Mouse (Mus musculus): ENCODE results near the gene BC049352. TPM values are rescaled to one million over a fixed set of nuclear protein-coding genes. Genes with fewer than 3 reads are reported as not detected.

Gene BC049352
- polyA plus RNA-seq, 1 experiment from 2014 or later: 6.7 TPM

- Histone ChIP-seq H3K9ac (no peak overlapping the region), H3K4me3 (replicated peaks) (no peak overlapping the region), H3K27me3 (no peaks in the 10 kb centered on the region), H3K36me3 (no peaks in the 10 kb centered on the region), H3K4me2 (replicated peaks) (no peak overlapping the region), H3K9me3 (replicated peaks) (no peaks in the 10 kb centered on the region), H3K4me1 (no peaks in the 10 kb centered on the region), H3K27ac (replicated peaks) (no peak overlapping the region)
- no peak for ATAC-seq (ENCODE audit: insufficient number of reproducible peaks, low FRiP score, low TSS enrichment, low read depth)
- 56% methylated on average over 11 of the region's 11 CpGs for WGBS
These were observed 33.8 kb downstream of the BC049352 start for GRCm38 (mm10) chr9:45215526-45216179.

DNA sequence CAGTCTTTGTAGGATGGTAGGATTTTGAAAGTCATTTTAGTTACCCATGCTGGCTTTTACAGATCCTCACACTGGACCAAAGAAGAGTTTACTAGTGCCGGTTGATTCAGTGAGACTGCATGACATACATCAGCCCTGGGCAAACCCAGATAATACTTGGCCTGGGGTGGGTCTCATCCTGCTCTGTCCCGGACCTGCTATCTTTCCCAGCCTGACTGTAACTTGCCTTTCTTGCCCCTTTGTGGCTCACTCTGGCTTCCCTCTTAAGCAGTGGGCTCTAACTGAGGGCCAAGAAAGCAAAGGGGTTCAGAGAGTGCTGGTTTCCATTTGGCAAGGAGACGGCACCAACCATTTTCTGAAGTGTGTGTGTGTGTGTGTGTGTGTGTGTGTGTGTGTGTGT is 37.8 kb downstream of the BC049352 start:
- Histone ChIP-seq H3K4me2 (replicated peaks) (no peak overlapping the region), H3K27ac (replicated peaks) (no peak overlapping the region), H3K9me3 (replicated peaks) (no peaks in the 10 kb centered on the region), H3K36me3 (no peaks in the 10 kb centered on the region), H3K27me3 (no peaks in the 10 kb centered on the region), H3K4me3 (replicated peaks) (no peak overlapping the region), H3K9ac (no peak overlapping the region), H3K4me1 (no peaks in the 10 kb centered on the region)
- WGBS: 60% methylated on average over 3 of the region's 3 CpGs
- ATAC-seq (ENCODE audit: insufficient number of reproducible peaks, low FRiP score, low TSS enrichment, low read depth): no peak

DNA sequence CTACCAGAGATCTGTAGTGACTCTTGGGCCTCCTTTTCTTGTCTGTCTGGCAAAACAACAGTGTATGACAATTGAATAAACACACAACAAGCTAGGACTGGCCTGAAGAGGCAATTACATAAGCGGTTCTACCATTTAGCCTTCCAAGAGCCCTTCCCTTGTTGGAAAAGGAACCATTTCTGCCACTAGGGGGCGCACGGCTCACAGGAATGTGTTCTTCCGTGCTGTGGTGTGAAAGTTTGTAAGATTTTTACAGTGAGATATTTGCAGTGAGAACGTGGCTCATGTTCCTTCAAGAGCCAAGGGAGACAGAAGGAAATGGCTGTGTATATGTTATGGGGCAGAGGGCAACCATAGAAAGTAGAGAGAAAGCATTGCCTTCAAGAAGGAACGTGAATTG is 39.8 kb downstream of the BC049352 start:
- H3K36me3 ChIP-seq: no peaks in the 10 kb centered on the region
- ATAC-seq (ENCODE audit: insufficient number of reproducible peaks, low FRiP score, low TSS enrichment, low read depth): no peak
- WGBS: 11% methylated on average over 6 of the region's 6 CpGs
- no peak overlapping the region for H3K9ac ChIP-seq
- no peak overlapping the region for H3K27ac ChIP-seq (replicated peaks)
- H3K4me1 ChIP-seq: no peaks in the 10 kb centered on the region
- no peaks in the 10 kb centered on the region for H3K9me3 ChIP-seq (replicated peaks)
- H3K4me3 ChIP-seq (replicated peaks): no peak overlapping the region
- H3K27me3 ChIP-seq: no peaks in the 10 kb centered on the region
- no peak overlapping the region for H3K4me2 ChIP-seq (replicated peaks)

- no peak overlapping the region for H3K27ac ChIP-seq (replicated peaks)
- no peak overlapping the region for H3K4me2 ChIP-seq (replicated peaks)
- no peak for ATAC-seq (ENCODE audit: insufficient number of reproducible peaks, low FRiP score, low TSS enrichment, low read depth)
- H3K9me3 ChIP-seq (replicated peaks): no peaks in the 10 kb centered on the region
- no peaks in the 10 kb centered on the region for H3K27me3 ChIP-seq
- 55% methylated on average over 8 of the region's 8 CpGs for WGBS
- no peaks in the 10 kb centered on the region for H3K36me3 ChIP-seq
- no peaks in the 10 kb centered on the region for H3K4me1 ChIP-seq
- H3K9ac ChIP-seq: no peak overlapping the region
- no peak overlapping the region for H3K4me3 ChIP-seq (replicated peaks)
These were observed 47.6 kb downstream of the BC049352 start for GRCm38 (mm10) chr9:45229359-45229758.

DNA sequence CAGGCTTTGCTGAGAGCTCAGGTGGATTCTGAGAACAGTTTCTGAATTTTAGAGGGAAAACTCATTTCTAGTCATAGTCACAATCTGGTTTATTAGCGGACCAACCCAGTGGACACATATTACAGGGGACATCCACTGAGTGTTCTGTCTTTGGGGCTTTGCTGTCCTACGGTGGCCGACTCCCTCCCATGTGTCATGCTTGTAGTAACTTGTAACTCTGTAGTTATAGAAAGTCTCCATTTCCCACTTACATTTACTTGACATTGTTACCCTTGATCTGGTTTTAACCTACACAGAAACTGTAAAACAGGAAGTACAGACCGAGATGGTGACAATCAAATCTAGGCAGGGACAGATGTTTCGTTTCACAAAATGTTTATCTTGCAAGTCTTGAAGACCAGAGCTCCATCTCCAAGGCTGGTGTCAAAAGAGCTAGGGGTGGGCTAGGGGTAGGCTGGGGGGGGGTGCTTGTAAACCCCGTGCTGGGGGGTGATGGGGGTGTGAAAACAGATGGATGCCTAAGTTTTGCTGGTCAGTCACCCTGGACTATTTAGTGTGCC is 53.9 kb downstream of the BC049352 start:
- no peak overlapping the region for H3K4me3 ChIP-seq (replicated peaks)
- H3K36me3 ChIP-seq: no peaks in the 10 kb centered on the region
- H3K4me1 ChIP-seq: no peaks in the 10 kb centered on the region
- no peak for ATAC-seq (ENCODE audit: insufficient number of reproducible peaks, low FRiP score, low TSS enrichment, low read depth)
- H3K9me3 ChIP-seq (replicated peaks): no peaks in the 10 kb centered on the region
- WGBS: 64% methylated on average over 6 of the region's 6 CpGs
- H3K27ac ChIP-seq (replicated peaks): no peak overlapping the region
- H3K4me2 ChIP-seq (replicated peaks): no peak overlapping the region
- H3K27me3 ChIP-seq: no peaks in the 10 kb centered on the region
- no peak overlapping the region for H3K9ac ChIP-seq

DNA sequence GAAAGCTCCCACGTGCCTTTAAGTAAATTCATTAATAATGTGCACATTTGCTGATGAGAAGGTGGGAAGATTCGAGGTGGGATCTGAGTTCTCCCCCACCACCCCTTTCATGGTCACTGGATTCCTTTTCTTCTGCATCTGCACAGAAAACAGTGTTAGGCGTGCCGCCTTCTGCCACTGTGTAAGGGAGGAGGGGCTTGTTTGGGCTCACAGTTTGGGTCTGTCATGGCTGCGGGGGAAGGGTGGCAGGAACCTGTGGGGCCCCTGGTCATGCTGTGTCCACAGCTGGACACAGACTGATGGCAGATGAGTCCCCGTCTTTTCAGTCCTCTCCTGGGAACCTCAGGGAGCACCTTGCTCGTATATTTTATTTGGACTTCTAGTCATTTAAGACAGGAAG is 54.9 kb downstream of the BC049352 start:
- no peaks in the 10 kb centered on the region for H3K4me1 ChIP-seq
- H3K9ac ChIP-seq: no peak overlapping the region
- no peak overlapping the region for H3K4me3 ChIP-seq (replicated peaks)
- H3K36me3 ChIP-seq: no peaks in the 10 kb centered on the region
- no peak for ATAC-seq (ENCODE audit: insufficient number of reproducible peaks, low FRiP score, low TSS enrichment, low read depth)
- no peaks in the 10 kb centered on the region for H3K9me3 ChIP-seq (replicated peaks)
- no peak overlapping the region for H3K4me2 ChIP-seq (replicated peaks)
- H3K27ac ChIP-seq (replicated peaks): no peak overlapping the region
- 46% methylated on average over 7 of the region's 7 CpGs for WGBS
- H3K27me3 ChIP-seq: no peaks in the 10 kb centered on the region

GRCm38 (mm10) chr9:45241397-45241796 is 59.6 kb downstream of the BC049352 start:
- H3K27me3 ChIP-seq: no peaks in the 10 kb centered on the region
- H3K4me2 ChIP-seq (replicated peaks): no peak overlapping the region
- 77% methylated on average over 5 of the region's 5 CpGs for WGBS
- H3K4me1 ChIP-seq: no peaks in the 10 kb centered on the region
- H3K9me3 ChIP-seq (replicated peaks): no peaks in the 10 kb centered on the region
- no peaks in the 10 kb centered on the region for H3K36me3 ChIP-seq
- H3K27ac ChIP-seq (replicated peaks): no peak overlapping the region
- ATAC-seq (ENCODE audit: insufficient number of reproducible peaks, low FRiP score, low TSS enrichment, low read depth): no peak
- no peak overlapping the region for H3K4me3 ChIP-seq (replicated peaks)
- no peak overlapping the region for H3K9ac ChIP-seq

DNA sequence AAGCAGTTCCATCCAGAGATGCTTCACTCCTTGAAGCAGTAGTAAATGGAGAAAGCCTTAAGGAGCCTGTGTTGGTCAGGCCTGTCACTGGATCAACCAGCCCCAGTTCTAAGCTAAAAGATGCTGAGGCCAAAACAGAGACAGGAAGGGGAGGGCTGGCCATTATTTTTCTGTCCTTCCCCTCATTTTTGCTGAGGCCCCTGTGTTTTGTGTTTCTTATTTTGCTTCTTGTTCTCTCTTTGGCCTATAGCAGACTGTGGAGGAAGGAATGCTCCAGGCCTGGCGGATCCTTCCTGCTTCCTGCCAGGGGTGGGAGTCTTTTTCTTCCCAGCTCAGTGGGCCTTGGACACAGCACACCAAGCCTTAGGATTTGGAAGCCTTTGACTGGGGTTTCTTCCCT is 63.6 kb downstream of the BC049352 start:
- H3K4me1 ChIP-seq: no peaks in the 10 kb centered on the region
- ATAC-seq (ENCODE audit: insufficient number of reproducible peaks, low FRiP score, low TSS enrichment, low read depth): no peak
- no peak overlapping the region for H3K27ac ChIP-seq (replicated peaks)
- H3K36me3 ChIP-seq: no peaks in the 10 kb centered on the region
- no peak overlapping the region for H3K9ac ChIP-seq
- H3K4me2 ChIP-seq (replicated peaks): no peak overlapping the region
- WGBS: 72% methylated on average over 1 of the region's 1 CpGs
- H3K27me3 ChIP-seq: no peaks in the 10 kb centered on the region
- H3K9me3 ChIP-seq (replicated peaks): no peaks in the 10 kb centered on the region
- no peak overlapping the region for H3K4me3 ChIP-seq (replicated peaks)

DNA sequence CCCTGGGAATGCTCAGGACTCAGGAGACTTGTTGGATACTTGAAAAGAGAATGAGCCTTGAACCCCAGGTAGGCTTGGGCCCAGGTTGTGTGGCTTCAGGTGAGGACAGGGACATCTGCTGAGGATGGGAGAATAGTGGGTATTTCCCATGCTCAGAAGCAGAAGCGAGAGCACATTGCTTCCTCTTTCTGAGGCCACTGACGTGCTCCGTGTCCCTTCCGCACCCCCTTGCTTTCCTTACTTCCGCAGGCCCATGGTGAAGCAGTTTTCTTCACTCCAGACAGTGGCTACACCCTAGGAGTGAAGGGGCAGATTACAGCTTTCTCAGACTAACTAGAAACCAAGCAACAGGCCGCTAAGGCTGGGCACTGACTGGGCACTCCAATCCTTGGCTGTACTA is 64.3 kb downstream of the BC049352 start:
- no peak for ATAC-seq (ENCODE audit: insufficient number of reproducible peaks, low FRiP score, low TSS enrichment, low read depth)
- no peaks in the 10 kb centered on the region for H3K27me3 ChIP-seq
- no peaks in the 10 kb centered on the region for H3K4me1 ChIP-seq
- no peak overlapping the region for H3K4me3 ChIP-seq (replicated peaks)
- no peak overlapping the region for H3K4me2 ChIP-seq (replicated peaks)
- no peak overlapping the region for H3K27ac ChIP-seq (replicated peaks)
- H3K36me3 ChIP-seq: no peaks in the 10 kb centered on the region
- H3K9me3 ChIP-seq (replicated peaks): no peaks in the 10 kb centered on the region
- H3K9ac ChIP-seq: no peak overlapping the region
- 85% methylated on average over 6 of the region's 6 CpGs for WGBS

GRCm38 (mm10) chr9:45247536-45247935 is 65.7 kb downstream of the BC049352 start:
- H3K36me3 ChIP-seq: no peaks in the 10 kb centered on the region
- no peak overlapping the region for H3K27ac ChIP-seq (replicated peaks)
- H3K4me1 ChIP-seq: no peaks in the 10 kb centered on the region
- H3K9ac ChIP-seq: no peak overlapping the region
- no peak overlapping the region for H3K4me2 ChIP-seq (replicated peaks)
- H3K9me3 ChIP-seq (replicated peaks): no peaks in the 10 kb centered on the region
- H3K27me3 ChIP-seq: no peaks in the 10 kb centered on the region
- no peak for ATAC-seq (ENCODE audit: insufficient number of reproducible peaks, low FRiP score, low TSS enrichment, low read depth)
- WGBS: 62% methylated on average over 2 of the region's 2 CpGs
- H3K4me3 ChIP-seq (replicated peaks): no peak overlapping the region

- Histone ChIP-seq H3K4me1 (no peaks in the 10 kb centered on the region), H3K27me3 (no peaks in the 10 kb centered on the region), H3K4me3 (replicated peaks) (no peak overlapping the region), H3K4me2 (replicated peaks) (no peak overlapping the region), H3K9ac (no peak overlapping the region), H3K9me3 (replicated peaks) (no peaks in the 10 kb centered on the region), H3K27ac (replicated peaks) (no peak overlapping the region), H3K36me3 (no peaks in the 10 kb centered on the region)
- no peak for ATAC-seq (ENCODE audit: insufficient number of reproducible peaks, low FRiP score, low TSS enrichment, low read depth)
- WGBS: 85% methylated on average over 7 of the region's 7 CpGs
These were observed 68.5 kb downstream of the BC049352 start for GRCm38 (mm10) chr9:45250306-45250705.

DNA sequence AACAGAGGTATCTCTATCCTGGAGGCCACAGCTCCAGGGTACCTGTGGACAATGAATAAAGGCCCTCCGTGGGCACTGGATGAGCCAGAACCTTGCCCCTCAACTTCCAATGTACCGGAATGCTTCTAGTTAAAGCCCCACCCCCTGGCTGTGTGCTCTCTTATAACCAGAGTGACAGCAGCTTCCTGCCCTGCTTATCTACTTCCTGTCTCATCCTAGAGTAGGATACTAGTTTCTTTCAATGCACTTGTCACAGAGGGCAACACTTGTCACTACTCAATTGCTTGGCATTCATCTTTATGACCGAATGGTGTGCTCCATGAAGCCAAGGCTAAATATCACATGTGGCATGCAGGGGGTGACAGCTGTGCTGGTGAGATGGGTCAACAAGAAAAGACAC is 69.5 kb downstream of the BC049352 start:
- H3K27ac ChIP-seq (replicated peaks): no peak overlapping the region
- no peaks in the 10 kb centered on the region for H3K4me1 ChIP-seq
- WGBS: 65% methylated on average over 3 of the region's 3 CpGs

More for the DNA sequence above, 69.5 kb downstream of the BC049352 start:
- ATAC-seq (ENCODE audit: insufficient number of reproducible peaks, low FRiP score, low TSS enrichment, low read depth): no peak
- no peaks in the 10 kb centered on the region for H3K27me3 ChIP-seq
- H3K9me3 ChIP-seq (replicated peaks): no peaks in the 10 kb centered on the region
- H3K9ac ChIP-seq: no peak overlapping the region
- no peaks in the 10 kb centered on the region for H3K36me3 ChIP-seq
- no peak overlapping the region for H3K4me3 ChIP-seq (replicated peaks)
- no peak overlapping the region for H3K4me2 ChIP-seq (replicated peaks)
